In the genomic region with DNA sequence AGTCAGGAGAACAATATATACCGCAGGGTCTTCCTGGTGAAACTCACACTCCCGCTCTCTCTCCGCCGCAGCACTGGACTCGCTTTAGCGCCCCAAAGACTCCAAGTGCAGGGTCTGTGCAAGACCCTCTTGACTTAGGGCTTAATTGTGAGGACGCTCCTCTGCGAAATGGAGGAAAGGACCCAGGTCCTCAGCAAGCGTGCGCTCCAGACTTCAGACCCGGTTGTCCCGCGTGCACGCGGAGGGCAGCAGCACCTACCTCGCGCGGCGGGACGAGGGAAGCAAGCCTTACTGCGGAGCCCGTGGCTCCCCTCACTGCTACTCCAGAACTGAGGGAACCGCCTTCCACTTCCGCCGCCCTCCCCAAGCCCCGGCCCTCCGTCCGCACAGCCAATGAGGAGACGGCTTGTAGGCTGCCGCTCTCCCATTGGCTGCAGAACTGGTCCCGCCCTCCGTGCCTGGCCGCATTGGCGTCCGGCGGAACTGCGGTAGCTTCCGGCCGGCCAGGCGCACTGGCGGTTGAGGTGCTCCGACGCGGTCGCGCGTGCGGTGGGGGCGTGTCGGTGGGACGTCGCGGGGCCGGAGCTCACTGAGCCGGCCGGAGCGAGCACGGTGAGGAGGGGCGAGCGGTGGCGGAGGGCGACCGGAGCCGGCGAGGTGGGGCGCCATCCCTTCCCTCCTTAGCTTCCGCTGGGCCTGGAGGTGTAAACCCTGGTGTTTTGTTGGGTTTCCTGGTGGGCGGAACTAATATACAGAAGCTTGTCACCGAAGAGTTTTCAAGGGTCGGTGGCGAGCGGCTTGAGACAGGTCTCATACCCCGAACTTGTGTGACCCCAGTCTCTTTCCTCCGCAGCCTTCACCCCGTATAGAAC, we compare ENCODE assay signal across 1 mouse cellular context.
TF ChIP-seq lines count a peak whose summit lies in the region.

A gene (plus strand): TSS at position 465 of the 872 bp plus-strand sequence.

TF ChIP-seq in MEL, 35 proteins besides CTCF, POLR2A, EP300 and RAD21 (continued from another document):
- no peak; the same call in 1 of the 2 replicates for TF ChIP-seq KAT2A (conservative IDR thresholded peaks at IDR 0.05; ENCODE audit: low read depth, low read length)
- TF ChIP-seq MAFK (IDR thresholded peaks at IDR 0.05; ENCODE audit: borderline replicate concordance, low read depth, low read length) = no peak
- TF ChIP-seq ZNF384 (IDR thresholded peaks at IDR 0.05; ENCODE audit: low read depth, low read length) = no peak
- no peak for TF ChIP-seq CHD1 (IDR thresholded peaks at IDR 0.05; ENCODE audit: low read depth, low read length)
- TF ChIP-seq ZMIZ1 (IDR thresholded peaks at IDR 0.05; ENCODE audit: low read depth, low read length) = peak; percentile 96
- no peak for TF ChIP-seq ZC3H11A (IDR thresholded peaks at IDR 0.05; ENCODE audit: low read depth, low read length)
- peak; percentile 98 for TF ChIP-seq NELFE (IDR thresholded peaks at IDR 0.05; ENCODE audit: low read depth, low read length)
- TF ChIP-seq GABPA (IDR thresholded peaks at IDR 0.05; ENCODE audit: low read depth, low read length) = no peak
- peak; percentile 51; the same call in 1 of the 2 replicates for TF ChIP-seq USF1 (IDR thresholded peaks at IDR 0.05; ENCODE audit: low read depth, low read length)
- peak; percentile 84 for TF ChIP-seq SIN3A (IDR thresholded peaks at IDR 0.05; ENCODE audit: low read length)
- TF ChIP-seq RCOR1 (IDR thresholded peaks at IDR 0.05; ENCODE audit: low read depth, low read length) = no peak
- peak; percentile 83 for TF ChIP-seq HCFC1 (IDR thresholded peaks at IDR 0.05; ENCODE audit: low read depth, low read length)
- TF ChIP-seq JUND (IDR thresholded peaks at IDR 0.05; ENCODE audit: low read depth, low read length) = no peak
- TF ChIP-seq MEF2A (IDR thresholded peaks at IDR 0.05; ENCODE audit: extremely low read depth, insufficient replicate concordance, low read depth, low read length, poor library complexity, severe bottlenecking) = no peak
TF ChIP-seq in MEL: peak in this region for 16.
